In genomic region chr17:56024476-56024875, GRCm38 (mm10) we compare ENCODE assay signal across 21 mouse cellular contexts. TPM values are rescaled to one million over a fixed set of nuclear protein-coding genes. Genes with fewer than 3 reads are reported as not detected.
A peak's percentile ranks its signal among the peaks of the same experiment; 100 is the strongest.
DNase-seq lines count a peak whose midpoint lies in the region; ATAC-seq and TF ChIP-seq lines count a peak whose summit lies in the region.
"Had no signal": no experiment of that assay in that cellular context is flagged by ENCODE, and none has a peak within 500 bp of the region (broad histone marks: within the 10 kb centered on the region; RNA-seq: fewer than 3 reads in every experiment).

No protein-coding gene starts in this region.

- no peak for DNase-seq in embryonic facial prominence, embryonic 10.5 days (ENCODE audit: low spot score)
- DNase-seq in kidney, postnatal 10 days, result peak; percentile 11
- no peak for DNase-seq in kidney, adult 11 months
- DNase-seq in midbrain, postnatal 0 days (ENCODE audit: low spot score), result no peak
- DNase-seq in stomach, postnatal 0 days (ENCODE audit: low spot score), result no peak
- no peak for DNase-seq in hindbrain, embryonic 11.5 days (ENCODE audit: low spot score)
- DNase-seq: adrenal gland, postnatal 10 days; kidney, adult 9 months; kidney, postnatal 36 days; liver, embryonic 13.5 days; lung, embryonic 14.5 days; lung, postnatal 36 days; right cerebral cortex, adult 18-20 months; thymus, postnatal 36 days had no signal

- no peak overlapping the region for H3K4me3 ChIP-seq in embryonic facial prominence, embryonic 15.5 days (replicated peaks)
- H3K4me3 ChIP-seq in embryonic facial prominence, embryonic 10.5 days, result no peak overlapping the region
- no peak overlapping the region for H3K4me3 ChIP-seq in midbrain, embryonic 13.5 days (replicated peaks)
- H3K4me3 ChIP-seq in midbrain, postnatal 0 days (ENCODE audit: low read depth, low read length), result no peak overlapping the region
- no peak overlapping the region for H3K4me3 ChIP-seq in stomach, postnatal 0 days (ENCODE audit: low read depth, low read length)
- no peak overlapping the region for H3K4me3 ChIP-seq in hindbrain, embryonic 11.5 days (ENCODE audit: low read depth, low read length)
- H3K4me3 ChIP-seq: embryonic facial prominence, embryonic 13.5 days; forebrain, embryonic 15.5 days; liver, embryonic 13.5 days; neural tube, embryonic 13.5 days had no signal

- H3K9ac ChIP-seq in embryonic facial prominence, embryonic 15.5 days, result no peak overlapping the region
- no peak overlapping the region for H3K9ac ChIP-seq in midbrain, embryonic 13.5 days (replicated peaks)
- no peak overlapping the region for H3K9ac ChIP-seq in midbrain, postnatal 0 days (replicated peaks; ENCODE audit: low read length, poor library complexity, severe bottlenecking)
- H3K9ac ChIP-seq in stomach, postnatal 0 days (ENCODE audit: low read length), result no peak overlapping the region
- H3K9ac ChIP-seq in hindbrain, embryonic 11.5 days (ENCODE audit: low read depth, low read length), result no peak overlapping the region
- H3K9ac ChIP-seq: embryonic facial prominence, embryonic 13.5 days; forebrain, embryonic 15.5 days; hindbrain, embryonic 14.5 days; liver, embryonic 13.5 days; lung, embryonic 14.5 days; neural tube, embryonic 13.5 days had no signal

- no peaks in the 10 kb centered on the region for H3K9me3 ChIP-seq in embryonic facial prominence, embryonic 15.5 days (replicated peaks)
- H3K9me3 ChIP-seq in embryonic facial prominence, embryonic 10.5 days, result no peaks in the 10 kb centered on the region
- H3K9me3 ChIP-seq in midbrain, embryonic 13.5 days, result no peaks in the 10 kb centered on the region
- H3K9me3 ChIP-seq in midbrain, postnatal 0 days (ENCODE audit: low read length), result no peaks in the 10 kb centered on the region
- H3K9me3 ChIP-seq in stomach, postnatal 0 days (ENCODE audit: control insufficient read depth, low read length), result no peaks in the 10 kb centered on the region
- no peaks in the 10 kb centered on the region for H3K9me3 ChIP-seq in hindbrain, embryonic 11.5 days (ENCODE audit: control insufficient read depth, low read length)
- H3K9me3 ChIP-seq: embryonic facial prominence, embryonic 13.5 days; forebrain, embryonic 15.5 days; liver, embryonic 13.5 days; neural tube, embryonic 13.5 days had no signal

- H3K27me3 ChIP-seq in embryonic facial prominence, embryonic 15.5 days, result no peaks in the 10 kb centered on the region
- no peaks in the 10 kb centered on the region for H3K27me3 ChIP-seq in embryonic facial prominence, embryonic 10.5 days (replicated peaks; ENCODE audit: low read depth, poor library complexity, severe bottlenecking)
- H3K27me3 ChIP-seq in midbrain, embryonic 13.5 days, result no peaks in the 10 kb centered on the region
- H3K27me3 ChIP-seq in midbrain, postnatal 0 days (ENCODE audit: insufficient read depth, low read length), result no peaks in the 10 kb centered on the region
- H3K27me3 ChIP-seq in stomach, postnatal 0 days (ENCODE audit: control insufficient read depth, insufficient read depth, low read length), result no peaks in the 10 kb centered on the region
- no peaks in the 10 kb centered on the region for H3K27me3 ChIP-seq in hindbrain, embryonic 11.5 days (ENCODE audit: control insufficient read depth, insufficient read depth, low read length)
- H3K27me3 ChIP-seq: embryonic facial prominence, embryonic 13.5 days; forebrain, embryonic 15.5 days; liver, embryonic 13.5 days; neural tube, embryonic 13.5 days had no signal

- H3K4me2 ChIP-seq in embryonic facial prominence, embryonic 15.5 days (replicated peaks), result no peak overlapping the region
- H3K4me2 ChIP-seq in midbrain, embryonic 13.5 days (replicated peaks), result no peak overlapping the region
- H3K4me2 ChIP-seq in midbrain, postnatal 0 days (ENCODE audit: low read depth, low read length, poor library complexity, severe bottlenecking), result no peak overlapping the region
- no peak overlapping the region for H3K4me2 ChIP-seq in stomach, postnatal 0 days (replicated peaks; ENCODE audit: low read depth)
- no peak overlapping the region for H3K4me2 ChIP-seq in hindbrain, embryonic 11.5 days (replicated peaks; ENCODE audit: low read depth, low read length)
- H3K4me2 ChIP-seq: embryonic facial prominence, embryonic 13.5 days; forebrain, embryonic 15.5 days; hindbrain, embryonic 14.5 days; liver, embryonic 13.5 days; lung, embryonic 14.5 days; midbrain, embryonic 11.5 days; neural tube, embryonic 13.5 days had no signal

- TF ChIP-seq CTCF in midbrain, postnatal 0 days (IDR thresholded peaks at IDR 0.05), result no peak
- no peak for TF ChIP-seq CTCF in stomach, postnatal 0 days (IDR thresholded peaks at IDR 0.05; ENCODE audit: low read depth)

- TF ChIP-seq EP300 in stomach, postnatal 0 days (optimal IDR thresholded peaks at IDR 0.05), result no peak

- ATAC-seq in embryonic facial prominence, embryonic 15.5 days (ENCODE audit: insufficient number of reproducible peaks, low FRiP score, low TSS enrichment, low read depth), result no peak
- no peak for ATAC-seq in midbrain, embryonic 13.5 days
- ATAC-seq in midbrain, postnatal 0 days (ENCODE audit: low FRiP score), result no peak
- no peak for ATAC-seq in stomach, postnatal 0 days (ENCODE audit: low FRiP score, low TSS enrichment)
- ATAC-seq in hindbrain, embryonic 11.5 days (ENCODE audit: low FRiP score), result no peak
- ATAC-seq: forebrain, embryonic 15.5 days had no signal

- H3K36me3 ChIP-seq in embryonic facial prominence, embryonic 15.5 days, result peaks cover 23% of the 10 kb centered on the region
- peaks cover 95% of the 10 kb centered on the region for H3K36me3 ChIP-seq in embryonic facial prominence, embryonic 10.5 days (replicated peaks)
- H3K36me3 ChIP-seq in midbrain, embryonic 13.5 days, result peaks cover 35% of the 10 kb centered on the region
- H3K36me3 ChIP-seq in midbrain, postnatal 0 days (ENCODE audit: insufficient read depth, low read length), result peaks cover 14% of the 10 kb centered on the region
- peaks cover 2% of the 10 kb centered on the region; the same call in 1 of the 2 replicates for H3K36me3 ChIP-seq in stomach, postnatal 0 days (ENCODE audit: control insufficient read depth, insufficient read depth, low read length)
- H3K36me3 ChIP-seq in hindbrain, embryonic 11.5 days (ENCODE audit: control insufficient read depth, insufficient read depth, low read length), result peaks cover 1% of the 10 kb centered on the region; the same call in 1 of the 2 replicates

- WGBS in embryonic facial prominence, embryonic 15.5 days, result 48% methylated on average over 2 of the region's 2 CpGs
- 75% methylated on average over 2 of the region's 2 CpGs for WGBS in embryonic facial prominence, embryonic 10.5 days
- WGBS in midbrain, embryonic 13.5 days, result 90% methylated on average over 2 of the region's 2 CpGs
- 64% methylated on average over 2 of the region's 2 CpGs for WGBS in midbrain, postnatal 0 days
- 52% methylated on average over 2 of the region's 2 CpGs for WGBS in stomach, postnatal 0 days
- WGBS in hindbrain, embryonic 11.5 days, result 81% methylated on average over 2 of the region's 2 CpGs

- H3K27ac ChIP-seq in embryonic facial prominence, embryonic 15.5 days (replicated peaks), result 0 out of 2 replicates have a peak overlapping the region, but pooled peaks have one; percentile 11
- no peak overlapping the region for H3K27ac ChIP-seq in embryonic facial prominence, embryonic 10.5 days (replicated peaks)
- 0 out of 2 replicates have a peak overlapping the region, but pooled peaks have one; percentile 25 for H3K27ac ChIP-seq in midbrain, embryonic 13.5 days
- no peak overlapping the region for H3K27ac ChIP-seq in midbrain, postnatal 0 days (ENCODE audit: low read depth, low read length)
- H3K27ac ChIP-seq in stomach, postnatal 0 days (replicated peaks), result peak overlapping the region; percentile 76; the same call in 1 of the 2 replicates
- no peak overlapping the region for H3K27ac ChIP-seq in hindbrain, embryonic 11.5 days (ENCODE audit: low read depth, low read length)
- H3K27ac ChIP-seq: forebrain, embryonic 15.5 days; hindbrain, embryonic 14.5 days; liver, embryonic 13.5 days; neural tube, embryonic 13.5 days had no signal

- H3K4me1 ChIP-seq in embryonic facial prominence, embryonic 15.5 days, result peaks cover 35% of the 10 kb centered on the region
- H3K4me1 ChIP-seq in embryonic facial prominence, embryonic 10.5 days, result peaks cover 23% of the 10 kb centered on the region; the same call in 1 of the 2 replicates
- peaks cover 34% of the 10 kb centered on the region for H3K4me1 ChIP-seq in midbrain, embryonic 13.5 days (replicated peaks)
- 0 out of 2 replicates have a peak, but pooled peaks cover 3% of the 10 kb centered on the region for H3K4me1 ChIP-seq in midbrain, postnatal 0 days (ENCODE audit: insufficient read depth, low read length)
- H3K4me1 ChIP-seq in stomach, postnatal 0 days (replicated peaks; ENCODE audit: control insufficient read depth, insufficient read depth), result no peaks in the 10 kb centered on the region
- peaks cover 3% of the 10 kb centered on the region; the same call in 1 of the 2 replicates for H3K4me1 ChIP-seq in hindbrain, embryonic 11.5 days (replicated peaks; ENCODE audit: control insufficient read depth, insufficient read depth, low read length)

RNA-seq across cellular contexts. Expression of gene Sh3gl1, which starts 12.0 kb away (rescaled TPM):
- 194 and 201 TPM in 2 replicates for polyA plus RNA-seq in embryonic facial prominence, embryonic 15.5 days (2015; fragmentation: Nextera tagmentation; extraction: Ambion mirVana)
- 170 and 173 TPM in 2 replicates for polyA plus RNA-seq in embryonic facial prominence, embryonic 10.5 days (2016; fragmentation: Nextera tagmentation; extraction: Ambion mirVana)
- polyA plus RNA-seq in midbrain, embryonic 13.5 days (2015; fragmentation: Nextera tagmentation; extraction: Ambion mirVana), result 113 and 123 TPM in 2 replicates
- total RNA-seq in midbrain, postnatal 0 days (2014; rRNA removed), result 64.1 and 71.4 TPM in 2 replicates
- polyA plus RNA-seq in midbrain, postnatal 0 days (2015; fragmentation: Nextera tagmentation; extraction: Ambion mirVana), result 83.2 and 84.8 TPM in 2 replicates
- polyA plus RNA-seq in stomach, postnatal 0 days (2015; fragmentation: Nextera tagmentation; extraction: Ambion mirVana), result 100 and 101 TPM in 2 replicates
- polyA plus RNA-seq in hindbrain, embryonic 11.5 days (2014; fragmentation: Nextera tagmentation; extraction: Ambion mirVana), result 112 and 114 TPM in 2 replicates

RNA-seq across cellular contexts. Expression of gene Chaf1a, which starts 15.8 kb away (rescaled TPM):
- polyA plus RNA-seq in embryonic facial prominence, embryonic 15.5 days (2015; fragmentation: Nextera tagmentation; extraction: Ambion mirVana), result 21.6 and 23.0 TPM in 2 replicates
- 50.7 and 52.3 TPM in 2 replicates for polyA plus RNA-seq in embryonic facial prominence, embryonic 10.5 days (2016; fragmentation: Nextera tagmentation; extraction: Ambion mirVana)
- 10.1 and 11.0 TPM in 2 replicates for polyA plus RNA-seq in midbrain, embryonic 13.5 days (2015; fragmentation: Nextera tagmentation; extraction: Ambion mirVana)
- total RNA-seq in midbrain, postnatal 0 days (2014; rRNA removed), result 2.7 and 3.1 TPM in 2 replicates
- polyA plus RNA-seq in midbrain, postnatal 0 days (2015; fragmentation: Nextera tagmentation; extraction: Ambion mirVana), result 2.4 and 2.8 TPM in 2 replicates
- 4.5 and 5.0 TPM in 2 replicates for polyA plus RNA-seq in stomach, postnatal 0 days (2015; fragmentation: Nextera tagmentation; extraction: Ambion mirVana)
- 16.1 and 18.9 TPM in 2 replicates for polyA plus RNA-seq in hindbrain, embryonic 11.5 days (2014; fragmentation: Nextera tagmentation; extraction: Ambion mirVana)

RNA-seq across cellular contexts. Expression of gene Mpnd, which starts 19.0 kb away (rescaled TPM):
- polyA plus RNA-seq in embryonic facial prominence, embryonic 15.5 days (2015; fragmentation: Nextera tagmentation; extraction: Ambion mirVana), result 91.3 and 97.2 TPM in 2 replicates
- polyA plus RNA-seq in embryonic facial prominence, embryonic 10.5 days (2016; fragmentation: Nextera tagmentation; extraction: Ambion mirVana), result 126 and 135 TPM in 2 replicates
- polyA plus RNA-seq in midbrain, embryonic 13.5 days (2015; fragmentation: Nextera tagmentation; extraction: Ambion mirVana), result 159 and 182 TPM in 2 replicates
- 145 and 293 TPM in 2 replicates for total RNA-seq in midbrain, postnatal 0 days (2014; rRNA removed)
- 91.6 and 99.2 TPM in 2 replicates for polyA plus RNA-seq in midbrain, postnatal 0 days (2015; fragmentation: Nextera tagmentation; extraction: Ambion mirVana)
- polyA plus RNA-seq in stomach, postnatal 0 days (2015; fragmentation: Nextera tagmentation; extraction: Ambion mirVana), result 28.9 and 34.9 TPM in 2 replicates
- 141 and 163 TPM in 2 replicates for polyA plus RNA-seq in hindbrain, embryonic 11.5 days (2014; fragmentation: Nextera tagmentation; extraction: Ambion mirVana)

RNA-seq across cellular contexts. Expression of gene Stap2, which starts 19.1 kb away (rescaled TPM):
- 23.6 and 24.5 TPM in 2 replicates for polyA plus RNA-seq in embryonic facial prominence, embryonic 15.5 days (2015; fragmentation: Nextera tagmentation; extraction: Ambion mirVana)
- polyA plus RNA-seq in embryonic facial prominence, embryonic 10.5 days (2016; fragmentation: Nextera tagmentation; extraction: Ambion mirVana), result 8.2 and 8.8 TPM in 2 replicates
- 4.6 and 5.0 TPM in 2 replicates for polyA plus RNA-seq in midbrain, embryonic 13.5 days (2015; fragmentation: Nextera tagmentation; extraction: Ambion mirVana)
- 1.8 and 2.4 TPM in 2 replicates for total RNA-seq in midbrain, postnatal 0 days (2014; rRNA removed)
- polyA plus RNA-seq in midbrain, postnatal 0 days (2015; fragmentation: Nextera tagmentation; extraction: Ambion mirVana), result 4.3 TPM in 2 replicates
- polyA plus RNA-seq in stomach, postnatal 0 days (2015; fragmentation: Nextera tagmentation; extraction: Ambion mirVana), result 44.2 and 50.6 TPM in 2 replicates
- 5.1 and 6.3 TPM in 2 replicates for polyA plus RNA-seq in hindbrain, embryonic 11.5 days (2014; fragmentation: Nextera tagmentation; extraction: Ambion mirVana)

RNA-seq across cellular contexts. Expression of gene Fsd1, which starts 38.2 kb away (rescaled TPM):
- 12.5 and 16.8 TPM in 2 replicates for polyA plus RNA-seq in embryonic facial prominence, embryonic 15.5 days (2015; fragmentation: Nextera tagmentation; extraction: Ambion mirVana)
- polyA plus RNA-seq in embryonic facial prominence, embryonic 10.5 days (2016; fragmentation: Nextera tagmentation; extraction: Ambion mirVana), result 63.3 and 69.4 TPM in 2 replicates
- polyA plus RNA-seq in midbrain, embryonic 13.5 days (2015; fragmentation: Nextera tagmentation; extraction: Ambion mirVana), result 135 and 136 TPM in 2 replicates
- 122 and 129 TPM in 2 replicates for total RNA-seq in midbrain, postnatal 0 days (2014; rRNA removed)
- 188 and 225 TPM in 2 replicates for polyA plus RNA-seq in midbrain, postnatal 0 days (2015; fragmentation: Nextera tagmentation; extraction: Ambion mirVana)
- polyA plus RNA-seq in stomach, postnatal 0 days (2015; fragmentation: Nextera tagmentation; extraction: Ambion mirVana), result 2.7 and 3.5 TPM in 2 replicates
- polyA plus RNA-seq in hindbrain, embryonic 11.5 days (2014; fragmentation: Nextera tagmentation; extraction: Ambion mirVana), result 65.0 and 66.5 TPM in 2 replicates

Comparison
In these comparisons a context has a peak if more than half of its experiments do, and no peak if none do; other contexts are left out.
1. H3K27ac ChIP-seq: peak in embryonic facial prominence, embryonic 15.5 days (single experiment), midbrain, embryonic 13.5 days (single experiment) and stomach, postnatal 0 days (single experiment); none in embryonic facial prominence, embryonic 10.5 days (single experiment), midbrain, postnatal 0 days (single experiment) and hindbrain, embryonic 11.5 days (single experiment).